28 mouse cellular contexts compared by ENCODE assay signal in the genomic region with DNA sequence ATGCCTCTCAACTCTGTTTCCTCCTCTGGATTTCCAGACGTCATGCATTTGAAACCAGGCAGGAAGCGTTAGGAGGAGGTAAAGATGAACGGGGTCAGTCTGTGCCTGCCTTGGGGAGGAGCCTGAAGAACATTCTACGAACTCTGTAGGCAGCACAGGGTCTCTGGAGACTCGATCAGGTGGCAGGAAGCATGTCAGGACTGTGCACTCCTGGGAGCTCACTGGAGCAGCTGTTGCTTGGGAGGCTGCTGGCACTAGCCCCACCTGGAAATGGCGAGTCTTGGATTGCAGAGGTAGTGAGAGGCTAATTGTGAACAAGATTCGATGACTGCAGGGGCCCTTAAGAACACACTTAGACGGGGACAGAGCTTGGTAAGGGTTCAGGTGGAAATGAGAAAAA. TPM values are rescaled to one million over a fixed set of nuclear protein-coding genes. Genes with fewer than 3 reads are reported as not detected.
DNase-seq lines count a peak whose midpoint lies in the region; ATAC-seq lines count a peak whose summit lies in the region.
"Had no signal": no experiment of that assay in that cellular context is flagged by ENCODE, and none has a peak within 500 bp of the region (broad histone marks: within the 10 kb centered on the region; RNA-seq: fewer than 3 reads in every experiment).

No protein-coding gene starts in this region.

- no peak for ATAC-seq in intestine, embryonic 14.5 days (replicated peaks; ENCODE audit: low FRiP score, low TSS enrichment, low read depth)
- no peak for ATAC-seq in intestine, embryonic 16.5 days
- no peak for ATAC-seq in megakaryocyte, adult 5-6 weeks (ENCODE audit: poor library complexity, severe bottlenecking)
- ATAC-seq: forebrain, postnatal 0 days; midbrain, embryonic 16.5 days had no signal

- 0 out of 2 replicates have a peak, but pooled peaks cover 4% of the 10 kb centered on the region for H3K4me1 ChIP-seq in intestine, embryonic 14.5 days (replicated peaks; ENCODE audit: control insufficient read depth, insufficient read depth, low read length)
- no peaks in the 10 kb centered on the region for H3K4me1 ChIP-seq in intestine, embryonic 16.5 days (ENCODE audit: control insufficient read depth, insufficient read depth, low read length)
- H3K4me1 ChIP-seq in limb, embryonic 10.5 days: peaks cover 17% of the 10 kb centered on the region
- H3K4me1 ChIP-seq: forebrain, embryonic 12.5 days had no signal

- peak; percentile 18 for DNase-seq in adrenal gland, postnatal 14 days
- DNase-seq in adrenal gland, adult (ENCODE audit: inconsistent age in 2 of 2, low spot score in 1 of 2): no peak
- peak; percentile 19 to 59 for DNase-seq in heart, adult 18-20 months
- no peak for DNase-seq in heart, postnatal 10 days
- peak; percentile 46 for DNase-seq in intestine, embryonic 14.5 days (ENCODE audit: low spot score)
- no peak for DNase-seq in limb, embryonic 10.5 days (ENCODE audit: low spot score)
- DNase-seq: cerebellum, adult 18-20 months; cerebellum, postnatal 10 days; forebrain, postnatal 0 days; gastrocnemius, postnatal 10 days; kidney, adult 18-20 months; layer of hippocampus, adult 9-11 months; right cerebral cortex, adult 18-20 months; right cerebral cortex, postnatal 4 days; thymus, postnatal 14 days had no signal

- H3K9ac ChIP-seq in intestine, embryonic 14.5 days (ENCODE audit: low read length): no peak overlapping the region
- no peak overlapping the region for H3K9ac ChIP-seq in intestine, embryonic 16.5 days (ENCODE audit: low read depth, low read length)
- H3K9ac ChIP-seq: embryonic facial prominence, embryonic 15.5 days; forebrain, embryonic 12.5 days; forebrain, postnatal 0 days; hindbrain, embryonic 14.5 days; lung, embryonic 15.5 days had no signal

- H3K4me2 ChIP-seq in intestine, embryonic 14.5 days (ENCODE audit: low read length): no peak overlapping the region
- H3K4me2 ChIP-seq in intestine, embryonic 16.5 days (ENCODE audit: low read depth, low read length): no peak overlapping the region
- H3K4me2 ChIP-seq: embryonic facial prominence, embryonic 15.5 days; forebrain, embryonic 12.5 days; heart, embryonic 11.5 days; hindbrain, embryonic 14.5 days; liver, embryonic 11.5 days; lung, embryonic 15.5 days; midbrain, embryonic 11.5 days had no signal

- WGBS in intestine, embryonic 14.5 days: 25% methylated on average over 8 of the region's 8 CpGs
- 33% methylated on average over 8 of the region's 8 CpGs for WGBS in intestine, embryonic 16.5 days
- 43% methylated on average over 8 of the region's 8 CpGs for WGBS in limb, embryonic 10.5 days

- no peaks in the 10 kb centered on the region for H3K36me3 ChIP-seq in intestine, embryonic 14.5 days (ENCODE audit: control insufficient read depth, insufficient read depth, low read length)
- no peaks in the 10 kb centered on the region for H3K36me3 ChIP-seq in intestine, embryonic 16.5 days (ENCODE audit: control insufficient read depth, insufficient read depth, low read length)
- no peaks in the 10 kb centered on the region for H3K36me3 ChIP-seq in limb, embryonic 10.5 days
- H3K36me3 ChIP-seq: embryonic facial prominence, embryonic 15.5 days; forebrain, embryonic 12.5 days; G1E; lung, embryonic 15.5 days had no signal

- H3K9me3 ChIP-seq in intestine, embryonic 14.5 days (ENCODE audit: control insufficient read depth, low read length): no peaks in the 10 kb centered on the region
- H3K9me3 ChIP-seq in intestine, embryonic 16.5 days (ENCODE audit: control insufficient read depth, low read length): no peaks in the 10 kb centered on the region
- no peaks in the 10 kb centered on the region for H3K9me3 ChIP-seq in limb, embryonic 10.5 days (replicated peaks)
- H3K9me3 ChIP-seq: embryonic facial prominence, embryonic 15.5 days; forebrain, embryonic 12.5 days; lung, embryonic 15.5 days had no signal

- peaks cover 21% of the 10 kb centered on the region for H3K27me3 ChIP-seq in intestine, embryonic 14.5 days (replicated peaks; ENCODE audit: control insufficient read depth, insufficient read depth, low read length)
- peaks cover 10% of the 10 kb centered on the region for H3K27me3 ChIP-seq in intestine, embryonic 16.5 days (replicated peaks; ENCODE audit: control insufficient read depth, insufficient read depth, low read length)
- H3K27me3 ChIP-seq in limb, embryonic 10.5 days (ENCODE audit: low read depth, poor library complexity, severe bottlenecking): peaks cover 24% of the 10 kb centered on the region

- H3K4me3 ChIP-seq in intestine, embryonic 14.5 days (ENCODE audit: low read depth, low read length): no peak overlapping the region
- H3K4me3 ChIP-seq in intestine, embryonic 16.5 days (ENCODE audit: low read length): no peak overlapping the region
- no peak overlapping the region for H3K4me3 ChIP-seq in limb, embryonic 10.5 days
- H3K4me3 ChIP-seq: embryonic facial prominence, embryonic 15.5 days; forebrain, embryonic 12.5 days; lung, embryonic 15.5 days had no signal

- intact Hi-C loops in heart, postnatal 10 days (cut with DNase I): no loop called here

- no peak overlapping the region for H3K27ac ChIP-seq in intestine, embryonic 14.5 days (ENCODE audit: low read depth)
- H3K27ac ChIP-seq in intestine, embryonic 16.5 days (ENCODE audit: low read length): no peak overlapping the region
- H3K27ac ChIP-seq in limb, embryonic 10.5 days: peak overlapping the region; percentile 12; the same call in 1 of the 2 replicates
- H3K27ac ChIP-seq: embryonic facial prominence, embryonic 15.5 days; forebrain, embryonic 12.5 days; hindbrain, embryonic 14.5 days; lung, embryonic 15.5 days had no signal

RNA-seq across cellular contexts. Expression of gene Adamtsl3, which starts 6.0 kb away (rescaled TPM):
- total RNA-seq in adrenal gland, postnatal 14 days (2021): 3.8 and 9.1 TPM in 2 replicates
- total RNA-seq in heart, adult 18-20 months (2021): 1 to 10 TPM; 6.0 to 6.4 TPM
- total RNA-seq in heart, postnatal 10 days (2021): 10 to 100 TPM; 11.9 to 12.4 TPM
- 0.41 and 0.56 TPM in 2 replicates for polyA plus RNA-seq in intestine, embryonic 14.5 days (2014; fragmentation: Nextera tagmentation; extraction: Ambion mirVana)
- polyA plus RNA-seq in intestine, embryonic 16.5 days (2015; fragmentation: Nextera tagmentation; extraction: Ambion mirVana): 0.61 and 0.68 TPM in 2 replicates
- polyA plus RNA-seq in limb, embryonic 10.5 days (2016; fragmentation: Nextera tagmentation; extraction: Ambion mirVana): 0.11 and 0.81 TPM in 2 replicates
- 0.11 and 0.18 TPM in 2 replicates for total RNA-seq in megakaryocyte, adult 5-6 weeks (2015)
- total RNA-seq in megakaryocyte, adult 5-6 weeks (2017): 0.15 and 0.16 TPM in 2 replicates
- total RNA-seq: common myeloid progenitor, adult 5-6 weeks; neutrophil, adult 5-6 weeks had no signal
- polyA plus RNA-seq: G1E; midbrain, embryonic 11.5 days had no signal

Comparison
In these comparisons a context has a peak if more than half of its experiments do, and no peak if none do; other contexts are left out.
1. DNase-seq: peak in adrenal gland, postnatal 14 days (single experiment), heart, adult 18-20 months (2 of 2) and intestine, embryonic 14.5 days (single experiment); none in adrenal gland, adult (0 of 2), heart, postnatal 10 days (0 of 2) and limb, embryonic 10.5 days (single experiment).